Mouse (Mus musculus) embryonic facial prominence, embryonic 15.5 days (tissue): Measurements from ENCODE around the gene Nfil3. TPM values are rescaled to one million over a fixed set of nuclear protein-coding genes. Genes with fewer than 3 reads are reported as not detected.

Experiments
- ATAC-seq: fragments of 200-750 bp; cut with Nextera tagmentation; 2 replicates; pipeline ENCODE4 v1.8.0; 2017; ENCODE audit warnings: low read depth, moderate TSS enrichment; ENCODE audit not compliant: insufficient number of reproducible peaks, low FRiP score, low TSS enrichment
- H3K27ac ChIP-seq: fragments of 300-500 bp; sonication (generic); replicated peaks from 2 replicates; pipeline ENCODE4 v1.5.1; 2015; ENCODE audit warnings: mild to moderate bottlenecking, inconsistent platforms
- H3K27me3 ChIP-seq: fragments of 300-500 bp; sonication (generic); 2 replicates; pipeline ENCODE4 v1.6.1; 2015; ENCODE audit warnings: inconsistent platforms
- H3K36me3 ChIP-seq: fragments of 300-500 bp; sonication (generic); 2 replicates; pipeline ENCODE4 v1.6.1; 2015; ENCODE audit warnings: mild to moderate bottlenecking, inconsistent platforms
- H3K4me1 ChIP-seq: fragments of 300-500 bp; sonication (generic); 2 replicates; pipeline ENCODE4 v1.6.1; 2015; ENCODE audit warnings: inconsistent platforms
- H3K4me2 ChIP-seq: fragments of 300-500 bp; sonication (generic); replicated peaks from 2 replicates; pipeline ENCODE4 v1.6.1; 2015; ENCODE audit warnings: mild to moderate bottlenecking, inconsistent platforms
- H3K4me3 ChIP-seq: fragments of 300-500 bp; sonication (generic); replicated peaks from 2 replicates; pipeline ENCODE4 v1.5.1; 2015; ENCODE audit warnings: mild to moderate bottlenecking, inconsistent platforms
- H3K9ac ChIP-seq: fragments of 300-500 bp; sonication (generic); 2 replicates; pipeline ENCODE4 v1.6.1; 2015; ENCODE audit warnings: inconsistent platforms
- H3K9me3 ChIP-seq: fragments of 300-500 bp; sonication (generic); replicated peaks from 2 replicates; pipeline ENCODE4 v1.6.1; 2016; ENCODE audit warnings: inconsistent platforms
- WGBS: fragments of 180-500 bp; shearing (Covaris S2); methylation state at CpG from one replicate; pipeline ENCODE4 v1.1.7; 2015; 5-methylcytosine and 5-hydroxymethylcytosine counted together
- polyA plus RNA-seq: library from polyadenylated mRNA; unstranded; fragments of >200 nt; fragmentation: Nextera tagmentation; extraction: Ambion mirVana; gene quantifications from 2 replicates; pipeline ENCODE4 v1.2.1, GENCODE M21; 2015

Gene Nfil3
- polyA plus RNA-seq, 1 experiment from 2014 or later = 42.2 TPM

GRCm38 (mm10) chr13:52929209-52930171 is 51.4 kb downstream of the Nfil3 start, which contains the start of gene Auh:
Gene Auh, minus strand, starts transcription at chr13:52929681.
- Histone ChIP-seq H3K9me3 (no peaks in the 10 kb centered on the region), H3K27ac (peak within 1 kb of the TSS; percentile 88), H3K4me1 (peaks cover 22% of the 10 kb centered on the region), H3K4me3 (peak within 1 kb of the TSS; percentile 91), H3K9ac (peak within 1 kb of the TSS; percentile 58), H3K36me3 (no peaks in the 10 kb centered on the region), H3K27me3 (no peaks in the 10 kb centered on the region), H3K4me2 (peak within 1 kb of the TSS; percentile 58)
- under 1% methylated on average over 63 of the region's 63 CpGs for WGBS
- ATAC-seq = peak; percentile 96

DNA sequence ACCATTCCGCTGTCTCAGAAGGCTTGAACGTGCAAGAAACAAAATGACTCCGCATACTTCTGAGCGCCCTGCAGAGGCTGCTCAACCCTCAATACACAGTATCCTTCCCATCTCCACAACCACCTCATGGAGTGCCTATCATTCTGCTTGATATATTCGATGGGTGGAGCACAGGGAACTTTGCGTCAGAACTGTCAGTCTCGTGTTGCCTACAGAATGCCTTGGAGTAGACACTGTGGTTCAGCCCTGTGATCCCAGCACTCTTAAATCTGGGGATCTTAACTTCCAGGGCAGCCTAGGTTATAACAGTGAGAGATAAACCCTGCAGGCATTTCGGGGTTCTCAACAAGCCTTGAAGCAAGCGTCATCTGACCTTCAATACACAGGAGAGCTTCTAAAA is 52.5 kb downstream of the Nfil3 start:
- peak overlapping the region; percentile 58; the same call in 1 of the 2 replicates for H3K9ac ChIP-seq
- H3K36me3 ChIP-seq = no peaks in the 10 kb centered on the region
- peaks cover 25% of the 10 kb centered on the region for H3K4me1 ChIP-seq
- H3K4me3 ChIP-seq = peak overlapping the region; percentile 91
- peak overlapping the region; percentile 58 for H3K4me2 ChIP-seq
- H3K27ac ChIP-seq = no peak overlapping the region
- no peak for ATAC-seq
- 47% methylated on average over 9 of the region's 9 CpGs for WGBS
- no peaks in the 10 kb centered on the region for H3K9me3 ChIP-seq
- H3K27me3 ChIP-seq = no peaks in the 10 kb centered on the region

DNA sequence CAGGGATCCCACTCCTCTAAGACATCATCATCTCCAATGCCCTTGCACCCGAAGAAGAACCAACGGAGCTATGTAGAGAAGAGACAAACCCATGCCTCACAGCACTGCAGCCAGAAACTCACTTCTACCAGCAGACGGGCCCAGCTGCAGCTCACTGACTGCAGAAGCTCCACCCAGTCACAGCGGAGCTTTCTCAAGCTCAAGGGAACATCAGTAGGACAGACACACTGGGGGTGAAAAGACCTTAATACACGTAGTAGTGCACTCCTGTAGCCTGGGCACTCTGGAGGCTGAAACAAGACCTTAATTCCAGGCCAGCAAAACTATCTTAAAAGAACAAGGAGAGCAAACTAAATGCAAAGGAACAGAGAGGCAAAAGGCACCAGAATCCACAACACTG is 56.4 kb downstream of the Nfil3 start:
- no peak for ATAC-seq
- Histone ChIP-seq H3K4me1 (peaks cover 25% of the 10 kb centered on the region), H3K27me3 (no peaks in the 10 kb centered on the region), H3K4me2 (no peak overlapping the region), H3K36me3 (no peaks in the 10 kb centered on the region), H3K9ac (no peak overlapping the region), H3K9me3 (no peaks in the 10 kb centered on the region), H3K27ac (no peak overlapping the region), H3K4me3 (no peak overlapping the region)
- 63% methylated on average over 5 of the region's 5 CpGs for WGBS

GRCm38 (mm10) chr13:52921966-52922365 is 58.9 kb downstream of the Nfil3 start:
- WGBS = 66% methylated on average over 8 of the region's 8 CpGs
- no peak overlapping the region for H3K9ac ChIP-seq
- H3K9me3 ChIP-seq = no peaks in the 10 kb centered on the region
- H3K4me2 ChIP-seq = no peak overlapping the region
- H3K36me3 ChIP-seq = peaks cover 10% of the 10 kb centered on the region; the same call in 1 of the 2 replicates
- peaks cover 5% of the 10 kb centered on the region; the same call in 1 of the 2 replicates for H3K4me1 ChIP-seq
- ATAC-seq = no peak
- no peak overlapping the region for H3K4me3 ChIP-seq
- no peaks in the 10 kb centered on the region for H3K27me3 ChIP-seq
- no peak overlapping the region for H3K27ac ChIP-seq

- 71% methylated on average over 7 of the region's 7 CpGs for WGBS
- Histone ChIP-seq H3K27me3 (no peaks in the 10 kb centered on the region), H3K4me1 (0 out of 2 replicates have a peak, but pooled peaks cover 5% of the 10 kb centered on the region), H3K9me3 (no peaks in the 10 kb centered on the region), H3K4me2 (no peak overlapping the region), H3K9ac (no peak overlapping the region), H3K4me3 (no peak overlapping the region), H3K36me3 (peaks cover 10% of the 10 kb centered on the region; the same call in 1 of the 2 replicates), H3K27ac (no peak overlapping the region)
- ATAC-seq = no peak
These were observed 59.6 kb downstream of the Nfil3 start for GRCm38 (mm10) chr13:52921065-52921825.

DNA sequence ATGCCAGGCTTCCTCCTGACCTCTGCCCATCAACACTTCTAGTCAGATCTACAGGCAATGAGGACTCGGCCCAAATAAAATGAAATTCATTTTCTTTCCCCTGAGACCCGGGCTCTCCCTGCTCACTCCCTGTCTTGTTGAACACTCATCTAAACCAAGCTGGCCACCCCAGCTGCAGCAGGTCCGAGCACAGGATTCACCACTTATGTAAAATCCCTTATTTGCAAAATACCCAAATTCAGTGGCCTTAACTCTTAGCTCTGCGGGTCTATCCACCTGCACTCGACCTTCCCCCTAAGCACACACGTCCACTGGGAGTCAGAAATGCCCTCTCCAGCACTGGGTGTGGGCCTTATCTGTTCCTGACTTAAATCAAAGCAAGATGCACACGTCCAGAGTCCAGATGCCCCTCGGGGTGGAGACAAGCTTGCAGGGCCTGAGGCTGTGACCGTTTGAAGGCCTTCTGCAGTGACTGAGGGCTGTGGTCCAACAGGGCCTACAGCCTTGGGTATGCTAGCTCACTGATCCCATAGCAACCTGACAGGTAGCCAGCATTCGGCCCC is 61.0 kb downstream of the Nfil3 start:
- H3K27ac ChIP-seq = no peak overlapping the region
- no peak for ATAC-seq
- H3K4me2 ChIP-seq = no peak overlapping the region
- no peaks in the 10 kb centered on the region for H3K9me3 ChIP-seq
- H3K4me1 ChIP-seq = 0 out of 2 replicates have a peak, but pooled peaks cover 5% of the 10 kb centered on the region
- no peak overlapping the region for H3K9ac ChIP-seq
- H3K36me3 ChIP-seq = peaks cover 10% of the 10 kb centered on the region; the same call in 1 of the 2 replicates
- H3K4me3 ChIP-seq = no peak overlapping the region
- no peaks in the 10 kb centered on the region for H3K27me3 ChIP-seq
- WGBS = 75% methylated on average over 10 of the region's 10 CpGs

DNA sequence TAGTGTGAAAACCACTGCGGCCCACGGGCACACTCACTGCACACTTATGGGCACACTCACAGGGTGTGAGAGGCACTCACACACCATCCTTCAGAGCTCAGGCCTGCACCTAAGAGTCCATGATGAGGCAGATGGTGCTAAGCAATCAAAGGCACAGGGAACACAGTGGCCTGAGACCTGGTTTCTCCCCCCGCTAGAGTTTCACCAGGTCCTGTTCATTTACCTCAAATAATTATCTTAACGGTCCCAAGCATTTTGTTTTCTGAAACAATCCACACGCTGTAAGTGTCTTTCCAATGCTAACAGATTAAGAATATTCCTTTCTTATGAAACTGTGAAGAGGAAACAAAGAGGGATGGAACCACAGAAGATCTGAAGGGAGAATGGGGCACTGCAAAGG is 62.5 kb downstream of the Nfil3 start:
- no peak overlapping the region for H3K27ac ChIP-seq
- 89% methylated on average over 5 of the region's 5 CpGs for WGBS
- ATAC-seq = no peak
- H3K4me1 ChIP-seq = 0 out of 2 replicates have a peak, but pooled peaks cover 4% of the 10 kb centered on the region
- no peak overlapping the region for H3K9ac ChIP-seq
- H3K9me3 ChIP-seq = no peaks in the 10 kb centered on the region
- no peak overlapping the region for H3K4me2 ChIP-seq
- no peaks in the 10 kb centered on the region for H3K27me3 ChIP-seq
- peaks cover 10% of the 10 kb centered on the region; the same call in 1 of the 2 replicates for H3K36me3 ChIP-seq
- H3K4me3 ChIP-seq = no peak overlapping the region

Other genes starting within 250 kb of the Nfil3 start
- 46.5 and 48.2 TPM in 2 replicates for gene Auh, start 51.4 kb downstream of the Nfil3 start, polyA plus RNA-seq